Mouse (Mus musculus): ENCODE measurements at regions not wholly inside any gene's neighbourhood (a gene's known extent, or its start where the extent isn't known, plus 50 kb on each side); places are given as distances from the start of the nearest gene placed in this dataset.

GRCm38 (mm10) chr3:39528087-39528486 lies 641.3 kb downstream of the Fat4 start:
- DNase-seq (ENCODE audit: low spot score) = no peak
- intact Hi-C loops (cut with DNase I) = no loop called here

GRCm38 (mm10) chr3:39537515-39537914 lies 650.8 kb downstream of the Fat4 start:
- no peak for DNase-seq (ENCODE audit: low spot score)
- intact Hi-C loops (cut with DNase I) = no loop called here

- DNase-seq (ENCODE audit: low spot score) = no peak
- intact Hi-C loops (cut with DNase I) = no loop called here
Measured at GRCm38 (mm10) chr3:39540530-39541118, 653.9 kb downstream of the Fat4 start.

GRCm38 (mm10) chr3:39559460-39560041 lies 672.8 kb downstream of the Fat4 start:
- no peak for DNase-seq (ENCODE audit: low spot score)
- intact Hi-C loops (cut with DNase I) = no loop called here

GRCm38 (mm10) chr3:39560951-39561350 lies 674.2 kb downstream of the Fat4 start:
- intact Hi-C loops (cut with DNase I) = no loop called here

GRCm38 (mm10) chr3:39571444-39572237 lies 684.9 kb downstream of the Fat4 start:
- intact Hi-C loops (cut with DNase I) = no loop called here
- DNase-seq (ENCODE audit: low spot score) = no peak

More at GRCm38 (mm10) chr3:39560951-39561350, 674.2 kb downstream of the Fat4 start:
- DNase-seq (ENCODE audit: low spot score) = no peak

GRCm38 (mm10) chr3:39575200-39575599 lies 688.5 kb downstream of the Fat4 start:
- no peak for DNase-seq (ENCODE audit: low spot score)
- intact Hi-C loops (cut with DNase I) = no loop called here

GRCm38 (mm10) chr3:39591312-39591711 lies 704.6 kb downstream of the Fat4 start:
- intact Hi-C loops (cut with DNase I) = no loop called here
- no peak for DNase-seq (ENCODE audit: low spot score)

GRCm38 (mm10) chr3:39592349-39593117 lies 705.8 kb downstream of the Fat4 start:
- intact Hi-C loops (cut with DNase I) = loop anchor here (2.0 kb wide), 1 partner anchor 78 kb away; no protein-coding TSS in a partner anchor
- DNase-seq (ENCODE audit: low spot score) = no peak

GRCm38 (mm10) chr3:39609937-39610336 lies 723.2 kb downstream of the Fat4 start:
- no peak for DNase-seq (ENCODE audit: low spot score)
- intact Hi-C loops (cut with DNase I) = no loop called here

GRCm38 (mm10) chr3:39612408-39612807 lies 725.7 kb downstream of the Fat4 start:
- DNase-seq (ENCODE audit: low spot score) = no peak
- intact Hi-C loops (cut with DNase I) = no loop called here

- no peak for DNase-seq (ENCODE audit: low spot score)
- intact Hi-C loops (cut with DNase I) = no loop called here
Measured at GRCm38 (mm10) chr3:39637924-39638323, 751.2 kb downstream of the Fat4 start.

- intact Hi-C loops (cut with DNase I) = no loop called here
- DNase-seq (ENCODE audit: low spot score) = no peak
Measured at GRCm38 (mm10) chr3:39643194-39643593, 756.5 kb downstream of the Fat4 start.

- intact Hi-C loops (cut with DNase I) = no loop called here
- DNase-seq (ENCODE audit: low spot score) = no peak
Measured at GRCm38 (mm10) chr3:39666817-39667216, 780.1 kb downstream of the Fat4 start.

- intact Hi-C loops (cut with DNase I) = no loop called here
- no peak for DNase-seq (ENCODE audit: low spot score)
Measured at GRCm38 (mm10) chr3:39669145-39669544, 782.4 kb downstream of the Fat4 start.

- DNase-seq (ENCODE audit: low spot score) = no peak
- intact Hi-C loops (cut with DNase I) = no loop called here
Measured at GRCm38 (mm10) chr3:39673997-39674396, 787.3 kb downstream of the Fat4 start.

GRCm38 (mm10) chr3:39674927-39675326 lies 788.2 kb downstream of the Fat4 start:
- DNase-seq (ENCODE audit: low spot score) = no peak
- intact Hi-C loops (cut with DNase I) = no loop called here

- DNase-seq (ENCODE audit: low spot score) = no peak
- intact Hi-C loops (cut with DNase I) = no loop called here
Measured at GRCm38 (mm10) chr3:39705610-39706009, 818.9 kb downstream of the Fat4 start.

- intact Hi-C loops (cut with DNase I) = no loop called here
- DNase-seq (ENCODE audit: low spot score) = no peak
Measured at GRCm38 (mm10) chr3:39712795-39713709, 818.0 kb upstream of the Intu start.
